Mouse (Mus musculus) stomach, postnatal 0 days (tissue): ENCODE measurements around the gene Ctnnbl1.

Experiments
- CTCF ChIP-seq: IDR thresholded peaks from 2 replicates; pipeline ENCODE4 v1.5.1; 2016; ENCODE audit warnings: antibody characterized with exemption, low read depth, mild to moderate bottlenecking, moderate library complexity
- EP300 ChIP-seq: optimal IDR thresholded peaks from 2 replicates; pipeline ENCODE3; 2016; ENCODE audit warnings: antibody characterized with exemption

DNA sequence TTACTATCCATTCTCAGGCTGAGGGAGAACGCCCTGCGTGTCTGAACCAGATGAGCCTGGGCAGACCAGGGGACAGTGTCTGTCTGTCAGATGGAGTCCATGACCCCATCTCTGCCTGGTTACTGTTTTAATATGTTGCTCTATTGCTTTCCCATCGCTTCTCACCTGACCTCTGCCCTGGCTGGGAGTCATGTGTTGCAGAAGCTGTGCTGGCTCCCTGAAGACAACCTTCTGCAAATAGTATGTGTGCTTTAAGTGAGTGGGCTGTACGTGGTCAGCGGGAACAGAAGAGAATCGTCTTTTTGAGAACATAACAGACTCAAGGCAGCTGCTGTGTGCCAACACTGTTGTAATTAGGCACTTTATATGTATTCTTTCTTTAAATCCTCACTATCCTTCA is 47.0 kb downstream of the Ctnnbl1 start:
- TF ChIP-seq CTCF (no peak), EP300 (no peak)
